Mouse (Mus musculus) MEL (cell line): ENCODE data around the gene Lrrk1.

Experiments
- CTCF ChIP-seq, 3 experiments: IDR thresholded peaks in 2 of 3; conservative IDR thresholded peaks in 1 of 3; 2 replicates each; pipeline ENCODE4 v1.5.1; 2011 to 2012; ENCODE audit warnings: low read length in 3 of 3, low read depth in 2 of 3, mild to moderate bottlenecking in 2 of 3, improper control_type of control experiment in 1 of 3, inconsistent platforms in 1 of 3, mixed read lengths in 1 of 3, moderate library complexity in 1 of 3; ENCODE audit not compliant: control insufficient read depth in 1 of 3, insufficient read depth in 1 of 3, poor library complexity in 1 of 3, severe bottlenecking in 1 of 3
- GATA1 ChIP-seq: IDR thresholded peaks from 2 replicates; pipeline ENCODE4 v1.6.1; 2011; ENCODE audit warnings: low read depth, low read length, improper control_type of control experiment
- MEF2A ChIP-seq: IDR thresholded peaks from 2 replicates; pipeline ENCODE4 v1.6.1; 2014; ENCODE audit warnings: low read depth, mild to moderate bottlenecking, inconsistent platforms, low read length, improper control_type of control experiment; ENCODE audit not compliant: poor library complexity, insufficient replicate concordance, severe bottlenecking; ENCODE audit errors: extremely low read depth
- MYB ChIP-seq: IDR thresholded peaks from 2 replicates; pipeline ENCODE4 v1.6.1; 2011; ENCODE audit warnings: mild to moderate bottlenecking, low read depth, low read length, improper control_type of control experiment
- POLR2A ChIP-seq, 2 experiments: IDR thresholded peaks; 2 replicates each; pipeline ENCODE4 v1.6.1; 2011 to 2012; ENCODE audit warnings: low read length in 2 of 2, mild to moderate bottlenecking in 2 of 2, control low read depth in 1 of 2, improper control_type of control experiment in 1 of 2, low read depth in 1 of 2, moderate library complexity in 1 of 2; ENCODE audit not compliant: control insufficient read depth in 1 of 2, insufficient read depth in 1 of 2, poor library complexity in 1 of 2
- POLR2AphosphoS2 ChIP-seq: IDR thresholded peaks from 2 replicates; pipeline ENCODE4 v1.6.1; 2011; ENCODE audit warnings: low read length, improper control_type of control experiment
- POLR2AphosphoS5 ChIP-seq: IDR thresholded peaks from 2 replicates; pipeline ENCODE4 v1.6.1; 2012; ENCODE audit warnings: low read depth, borderline replicate concordance, mild to moderate bottlenecking, inconsistent platforms, low read length, moderate library complexity, mixed read lengths
- USF2 ChIP-seq, 2 experiments: IDR thresholded peaks; 2 replicates each; pipeline ENCODE4 v1.6.1; 2011 to 2012; ENCODE audit warnings: improper control_type of control experiment in 2 of 2, low read length in 2 of 2, borderline replicate concordance in 1 of 2, inconsistent platforms in 1 of 2, low read depth in 1 of 2, mild to moderate bottlenecking in 1 of 2; ENCODE audit not compliant: insufficient read depth in 1 of 2

GRCm38 (mm10) chr7:66387419-66387812 is 734 bp downstream of the Lrrk1 start:
- TF ChIP-seq MEF2A (no peak), GATA1 (no peak), POLR2A (IDR thresholded peaks at IDR 0.05; ENCODE audit: control insufficient read depth in 1 of 2, insufficient read depth in 1 of 2, low read depth in 1 of 2, low read length in 2 of 2, poor library complexity in 1 of 2) (no peak), MYB (no peak), USF2 (IDR thresholded peaks at IDR 0.05; ENCODE audit: borderline replicate concordance in 1 of 2, insufficient read depth in 1 of 2, low read depth in 1 of 2, low read length in 2 of 2) (no peak), POLR2AphosphoS5 (no peak), POLR2AphosphoS2 (no peak), CTCF (IDR thresholded peaks at IDR 0.05 in 2 of 3, conservative IDR thresholded peaks at IDR 0.05 in 1 of 3; ENCODE audit: control insufficient read depth in 1 of 3, insufficient read depth in 1 of 3, low read depth in 2 of 3, low read length in 3 of 3, poor library complexity in 1 of 3, severe bottlenecking in 1 of 3) (no peak)
